Comparison of ENCODE assay signal across 9 mouse cellular contexts in genomic region chrX:112370577-112371410, GRCm38 (mm10). TPM values are rescaled to one million over a fixed set of nuclear protein-coding genes. Genes with fewer than 3 reads are reported as not detected.
A peak's percentile ranks its signal among the peaks of the same experiment; 100 is the strongest.
DNase-seq lines count a peak whose midpoint lies in the region; ATAC-seq lines count a peak whose summit lies in the region.
"Not testable (repeated sequence)": the region's sequence is repeated elsewhere in the genome, so short reads cannot be mapped to it uniquely, and the experiment has no call there.
"Had no signal": no experiment of that assay in that cellular context is flagged by ENCODE, and none has a peak within 500 bp of the region (broad histone marks: within the 10 kb centered on the region; RNA-seq: fewer than 3 reads in every experiment).

No protein-coding gene starts in this region.

- DNase-seq in embryo, embryonic 11 days = peak; percentile 51
- DNase-seq in gastrocnemius, postnatal 36 days = peak; percentile 8 to 45
- DNase-seq in hindlimb bud, embryonic 11.5 days (ENCODE audit: extremely low spot score, low read depth, low spot score) = peak; percentile 47
- peak; percentile 8 to 21 for DNase-seq in left cerebral cortex, adult 18-20 months (ENCODE audit: low spot score in 2 of 2)
- DNase-seq in lung, postnatal 25 days (ENCODE audit: low spot score) = peak; percentile 3
- DNase-seq in retina, embryonic 14.5 days (ENCODE audit: low spot score) = peak; percentile 25
- peak; percentile 56 for DNase-seq in urinary bladder, adult 2 months (ENCODE audit: low spot score)

- ATAC-seq in activated CD4-positive, CD25-positive, alpha-beta regulatory T cell, adult 4 months = peak; percentile 95

- intact Hi-C loops in gastrocnemius, postnatal 36 days (cut with DNase I) = not testable (repeated sequence)

RNA-seq across cellular contexts. Expression of gene Satl1, which starts 35.8 kb away (rescaled TPM):
- not detected for polyA plus RNA-seq in activated CD4-positive, CD25-positive, alpha-beta regulatory T cell, adult 4 months (2017; shearing (Covaris generic))
- not detected for total RNA-seq in gastrocnemius, postnatal 36 days (2021)
- not detected for total RNA-seq in left cerebral cortex, adult 18-20 months (2021)
- not detected in 2 replicates for polyA plus RNA-seq in urinary bladder, adult 2 months (2012; rRNA removed)
- total RNA-seq: left cerebral cortex, postnatal 4 days had no signal

RNA-seq across cellular contexts. Expression of gene Apool, which starts 59.7 kb away (rescaled TPM):
- polyA plus RNA-seq in activated CD4-positive, CD25-positive, alpha-beta regulatory T cell, adult 4 months (2017; shearing (Covaris generic)) = 10 to 100 TPM; 36.4 to 39.3 TPM
- 10 to 100 TPM; 43.1 to 43.2 TPM for total RNA-seq in gastrocnemius, postnatal 36 days (2021)
- 1 to 10 TPM; 6.0 TPM for total RNA-seq in left cerebral cortex, adult 18-20 months (2021)
- polyA plus RNA-seq in urinary bladder, adult 2 months (2012; rRNA removed) = 16.7 and 16.9 TPM in 2 replicates

Comparison
In these comparisons a context has a peak if more than half of its experiments do, and no peak if none do; other contexts are left out.
1. Peak in every context shown above with its lines: DNase-seq and ATAC-seq.
2. DNase-seq: peak in every context shown above with its lines; median percentile 56 in urinary bladder, adult 2 months; 51 in embryo, embryonic 11 days; 47 in hindlimb bud, embryonic 11.5 days; 26 in gastrocnemius, postnatal 36 days; 25 in retina, embryonic 14.5 days; 14 in left cerebral cortex, adult 18-20 months; 3 in lung, postnatal 25 days.
3. RNA of gene Apool, which starts 59.7 kb away (total RNA-seq): 43.1 to 43.2 TPM in gastrocnemius, postnatal 36 days; 6.0 TPM in left cerebral cortex, adult 18-20 months; every median in the first group is over 4 times any median in the second.